Mouse (Mus musculus) forelimb bud, embryonic 11.5 days (tissue): ENCODE measurements at regions not wholly inside any gene's neighbourhood (a gene's known extent, or its start where the extent isn't known, plus 50 kb on each side); places are given as distances from the start of the nearest gene placed in this dataset.
A peak's percentile ranks its signal among the peaks of the same experiment; 100 is the strongest.

Experiments
- DNase-seq: peaks from one replicate; pipeline ENCODE4 v3.0.0-alpha.2; 2012; ENCODE audit warnings: low read depth, low spot score

- DNase-seq: peak; percentile 25
Observed at GRCm38 (mm10) chr2:81089121-81089520, 472.1 kb downstream of the Nup35 start.

- DNase-seq: peak; percentile 63
Observed at GRCm38 (mm10) chr2:81105834-81106233, 488.8 kb downstream of the Nup35 start.

- no peak for DNase-seq
Observed at GRCm38 (mm10) chr2:81118757-81119156, 501.7 kb downstream of the Nup35 start.

- DNase-seq: peak; percentile 24
Observed at GRCm38 (mm10) chr2:81120460-81121051, 503.5 kb downstream of the Nup35 start.

- no peak for DNase-seq
Observed at GRCm38 (mm10) chr2:81136473-81137082, 519.5 kb downstream of the Nup35 start.

GRCm38 (mm10) chr2:81143600-81143999 lies 526.6 kb downstream of the Nup35 start:
- peak; percentile 70 for DNase-seq

- no peak for DNase-seq
Observed at GRCm38 (mm10) chr2:81146458-81146857, 529.4 kb downstream of the Nup35 start.

GRCm38 (mm10) chr2:81148112-81148511 lies 531.1 kb downstream of the Nup35 start:
- DNase-seq: no peak

- DNase-seq: no peak
Observed at GRCm38 (mm10) chr2:81182421-81182820, 565.4 kb downstream of the Nup35 start.

- no peak for DNase-seq
Observed at GRCm38 (mm10) chr2:81185976-81186375, 568.9 kb downstream of the Nup35 start.

- no peak for DNase-seq
Observed at GRCm38 (mm10) chr2:81190831-81191230, 573.8 kb downstream of the Nup35 start.

GRCm38 (mm10) chr2:81200541-81200940 lies 583.5 kb downstream of the Nup35 start:
- DNase-seq: no peak
